Mouse (Mus musculus): ENCODE results near the gene Ccl6. TPM values are rescaled to one million over a fixed set of nuclear protein-coding genes. Genes with fewer than 3 reads are reported as not detected.
"Not testable (repeated sequence)": the region's sequence is repeated elsewhere in the genome, so short reads cannot be mapped to it uniquely, and the experiment has no call there.

The Ccl6 gene
- polyA plus RNA-seq, 1 experiment from 2014 or later = 1.9 TPM

GRCm38 (mm10) chr11:83556085-83556781, 36.7 kb downstream of the Ccl6 start:
- Histone ChIP-seq H3K36me3 (ENCODE audit: control insufficient read depth, insufficient read depth) (no peaks in the 10 kb centered on the region), H3K9ac (replicated peaks; ENCODE audit: low read depth, low read length) (0 out of 2 replicates have a peak overlapping the region, but pooled peaks have one; percentile 13), H3K4me1 (replicated peaks; ENCODE audit: control insufficient read depth, insufficient read depth, low read length) (peaks cover 4% of the 10 kb centered on the region; the same call in 1 of the 2 replicates), H3K4me3 (replicated peaks; ENCODE audit: low read length) (no peak overlapping the region), H3K4me2 (ENCODE audit: low read length) (peak overlapping the region; percentile 42), H3K9me3 (ENCODE audit: control insufficient read depth, low read length) (no peaks in the 10 kb centered on the region), H3K27me3 (replicated peaks; ENCODE audit: control insufficient read depth, insufficient read depth, low read length) (no peaks in the 10 kb centered on the region), H3K27ac (ENCODE audit: low read length) (no peak overlapping the region)
- WGBS = 24% methylated on average over 8 of the region's 8 CpGs
- peak; percentile 52; the same call in 1 of the 2 replicates for ATAC-seq

DNA sequence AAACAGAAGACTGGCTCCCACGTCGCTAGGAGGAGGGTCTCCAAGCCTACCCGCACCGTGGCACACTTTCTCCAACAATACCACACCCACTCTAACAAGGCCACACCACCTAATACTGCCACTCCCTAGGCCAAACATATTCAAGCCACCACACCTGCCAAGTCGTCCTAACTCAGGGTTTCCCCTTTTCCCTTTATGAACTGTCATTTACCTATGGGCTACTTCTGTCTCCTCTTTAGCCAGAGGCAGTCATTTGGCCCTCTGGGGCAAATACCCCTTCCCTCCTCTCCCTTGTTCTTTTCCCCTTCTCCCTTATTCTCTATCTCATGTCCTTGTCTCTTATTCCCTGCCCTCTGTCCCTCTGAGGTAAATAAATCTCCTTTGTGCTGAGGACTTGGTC, 41.2 kb downstream of the Ccl6 start:
- Histone ChIP-seq H3K4me1 (replicated peaks; ENCODE audit: control insufficient read depth, insufficient read depth, low read length) (peaks cover 3% of the 10 kb centered on the region; the same call in 1 of the 2 replicates), H3K9ac (replicated peaks; ENCODE audit: low read depth, low read length) (no peak overlapping the region), H3K4me3 (replicated peaks; ENCODE audit: low read length) (no peak overlapping the region), H3K9me3 (ENCODE audit: control insufficient read depth, low read length) (no peaks in the 10 kb centered on the region), H3K27me3 (replicated peaks; ENCODE audit: control insufficient read depth, insufficient read depth, low read length) (no peaks in the 10 kb centered on the region), H3K4me2 (ENCODE audit: low read length) (no peak overlapping the region), H3K36me3 (ENCODE audit: control insufficient read depth, insufficient read depth) (no peaks in the 10 kb centered on the region), H3K27ac (ENCODE audit: low read length) (no peak overlapping the region)
- WGBS = 83% methylated on average over 5 of the region's 5 CpGs
- no peak for ATAC-seq

- H3K4me1 ChIP-seq (replicated peaks; ENCODE audit: control insufficient read depth, insufficient read depth, low read length); H3K9ac ChIP-seq (replicated peaks; ENCODE audit: low read depth, low read length); H3K36me3 ChIP-seq (ENCODE audit: control insufficient read depth, insufficient read depth); H3K27me3 ChIP-seq (replicated peaks; ENCODE audit: control insufficient read depth, insufficient read depth, low read length); H3K4me3 ChIP-seq (replicated peaks; ENCODE audit: low read length); H3K9me3 ChIP-seq (ENCODE audit: control insufficient read depth, low read length); H3K4me2 ChIP-seq (ENCODE audit: low read length); H3K27ac ChIP-seq (ENCODE audit: low read length); ATAC-seq: not testable (repeated sequence)
- 89% methylated on average over 7 of the region's 7 CpGs for WGBS
Measured at GRCm38 (mm10) chr11:83551037-83551436, 41.9 kb downstream of the Ccl6 start.

DNA sequence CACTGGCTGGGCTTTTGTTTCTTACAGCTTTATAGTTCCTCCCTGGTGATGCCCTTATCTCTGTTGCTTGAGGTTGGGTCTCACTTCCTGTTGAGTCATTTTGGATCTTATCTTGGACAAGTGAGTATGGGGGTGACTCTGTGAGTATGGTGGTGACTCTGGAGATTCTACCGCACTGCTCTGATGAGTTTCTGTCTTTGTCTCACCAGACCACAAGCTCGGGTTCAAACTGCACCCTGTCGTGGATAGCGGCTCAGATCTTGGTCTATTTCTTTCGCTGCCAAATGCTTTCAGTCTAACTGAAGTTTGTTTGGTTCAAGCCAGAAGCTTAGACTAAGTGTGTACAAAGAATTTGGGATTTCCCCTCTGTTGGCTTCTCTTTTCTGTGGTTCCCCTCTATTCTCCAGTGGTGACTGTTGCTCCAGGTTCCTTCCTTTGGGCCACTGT, 42.7 kb downstream of the Ccl6 start:
- no peak overlapping the region for H3K9ac ChIP-seq (replicated peaks; ENCODE audit: low read depth, low read length)

GRCm38 (mm10) chr11:83544214-83544613, 48.7 kb downstream of the Ccl6 start:
- Histone ChIP-seq H3K27me3 (replicated peaks; ENCODE audit: control insufficient read depth, insufficient read depth, low read length) (no peaks in the 10 kb centered on the region), H3K36me3 (ENCODE audit: control insufficient read depth, insufficient read depth) (no peaks in the 10 kb centered on the region), H3K27ac (ENCODE audit: low read length) (no peak overlapping the region), H3K9ac (replicated peaks; ENCODE audit: low read depth, low read length) (no peak overlapping the region), H3K4me1 (replicated peaks; ENCODE audit: control insufficient read depth, insufficient read depth, low read length) (no peaks in the 10 kb centered on the region), H3K4me3 (replicated peaks; ENCODE audit: low read length) (no peak overlapping the region), H3K4me2 (ENCODE audit: low read length) (no peak overlapping the region), H3K9me3 (ENCODE audit: control insufficient read depth, low read length) (no peaks in the 10 kb centered on the region)
- 71% methylated on average over 3 of the region's 3 CpGs for WGBS
- ATAC-seq = no peak

More for the DNA sequence above, 42.7 kb downstream of the Ccl6 start:
- no peaks in the 10 kb centered on the region for H3K4me1 ChIP-seq (replicated peaks; ENCODE audit: control insufficient read depth, insufficient read depth, low read length)
- 84% methylated on average over 5 of the region's 5 CpGs for WGBS
- no peak overlapping the region for H3K4me2 ChIP-seq (ENCODE audit: low read length)
- H3K27ac ChIP-seq (ENCODE audit: low read length) = no peak overlapping the region
- ATAC-seq = no peak
- H3K36me3 ChIP-seq (ENCODE audit: control insufficient read depth, insufficient read depth) = no peaks in the 10 kb centered on the region
- H3K9me3 ChIP-seq (ENCODE audit: control insufficient read depth, low read length) = no peaks in the 10 kb centered on the region
- H3K4me3 ChIP-seq (replicated peaks; ENCODE audit: low read length) = no peak overlapping the region
- H3K27me3 ChIP-seq (replicated peaks; ENCODE audit: control insufficient read depth, insufficient read depth, low read length) = no peaks in the 10 kb centered on the region

- Histone ChIP-seq H3K9ac (replicated peaks; ENCODE audit: low read depth, low read length) (no peak overlapping the region), H3K36me3 (ENCODE audit: control insufficient read depth, insufficient read depth) (no peaks in the 10 kb centered on the region), H3K27ac (ENCODE audit: low read length) (no peak overlapping the region), H3K4me1 (replicated peaks; ENCODE audit: control insufficient read depth, insufficient read depth, low read length) (no peaks in the 10 kb centered on the region), H3K9me3 (ENCODE audit: control insufficient read depth, low read length) (no peaks in the 10 kb centered on the region), H3K4me2 (ENCODE audit: low read length) (no peak overlapping the region), H3K27me3 (replicated peaks; ENCODE audit: control insufficient read depth, insufficient read depth, low read length) (no peaks in the 10 kb centered on the region), H3K4me3 (replicated peaks; ENCODE audit: low read length) (no peak overlapping the region)
- ATAC-seq = no peak
- 84% methylated on average over 3 of the region's 3 CpGs for WGBS
Measured at GRCm38 (mm10) chr11:83541415-83541814, 51.5 kb downstream of the Ccl6 start.

GRCm38 (mm10) chr11:83540931-83541330, 52.0 kb downstream of the Ccl6 start:
- Histone ChIP-seq H3K9me3 (ENCODE audit: control insufficient read depth, low read length) (no peaks in the 10 kb centered on the region), H3K9ac (replicated peaks; ENCODE audit: low read depth, low read length) (no peak overlapping the region), H3K36me3 (ENCODE audit: control insufficient read depth, insufficient read depth) (no peaks in the 10 kb centered on the region), H3K4me3 (replicated peaks; ENCODE audit: low read length) (no peak overlapping the region), H3K4me2 (ENCODE audit: low read length) (no peak overlapping the region), H3K27me3 (replicated peaks; ENCODE audit: control insufficient read depth, insufficient read depth, low read length) (no peaks in the 10 kb centered on the region), H3K27ac (ENCODE audit: low read length) (no peak overlapping the region), H3K4me1 (replicated peaks; ENCODE audit: control insufficient read depth, insufficient read depth, low read length) (no peaks in the 10 kb centered on the region)
- ATAC-seq = no peak
- WGBS = 90% methylated on average over 2 of the region's 2 CpGs

DNA sequence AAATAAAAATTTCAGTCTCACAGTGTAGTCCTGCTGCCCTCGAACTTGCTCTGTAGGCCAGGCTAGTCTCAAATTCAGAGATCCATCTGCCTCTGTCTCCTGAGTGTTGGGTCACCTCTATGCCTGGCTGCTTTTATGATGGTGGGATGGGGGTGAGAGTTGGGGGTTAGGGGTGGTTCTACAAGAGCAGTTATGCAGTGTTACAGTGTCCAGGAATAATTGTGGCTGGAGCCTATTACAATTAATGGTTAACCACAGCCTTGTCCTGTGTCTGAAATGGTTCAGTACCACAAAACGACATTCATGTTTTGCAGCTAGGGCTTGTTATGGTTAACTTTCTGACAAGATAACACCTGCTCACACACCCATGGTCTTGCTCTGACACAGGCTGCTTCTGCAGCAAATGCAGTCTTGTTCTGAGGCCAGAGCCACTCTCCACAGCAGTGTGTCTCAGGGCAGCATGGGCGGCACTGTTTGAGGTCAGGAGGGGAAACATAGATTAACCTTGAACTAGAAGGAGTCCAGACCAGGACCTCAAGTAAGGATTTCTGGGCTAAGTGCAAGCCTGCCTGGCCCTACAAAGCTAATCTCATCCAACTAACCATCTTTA, 54.1 kb downstream of the Ccl6 start:
- ATAC-seq = no peak
- no peak overlapping the region for H3K4me3 ChIP-seq (replicated peaks; ENCODE audit: low read length)
- no peak overlapping the region for H3K4me2 ChIP-seq (ENCODE audit: low read length)
- no peaks in the 10 kb centered on the region for H3K27me3 ChIP-seq (replicated peaks; ENCODE audit: control insufficient read depth, insufficient read depth, low read length)
- peaks cover 10% of the 10 kb centered on the region for H3K4me1 ChIP-seq (replicated peaks; ENCODE audit: control insufficient read depth, insufficient read depth, low read length)
- no peaks in the 10 kb centered on the region for H3K9me3 ChIP-seq (ENCODE audit: control insufficient read depth, low read length)
- H3K36me3 ChIP-seq (ENCODE audit: control insufficient read depth, insufficient read depth) = no peaks in the 10 kb centered on the region
- H3K27ac ChIP-seq (ENCODE audit: low read length) = no peak overlapping the region
- no peak overlapping the region for H3K9ac ChIP-seq (replicated peaks; ENCODE audit: low read depth, low read length)
- 84% methylated on average over 3 of the region's 3 CpGs for WGBS

Measured in forebrain, embryonic 16.5 days (tissue).